Comparison of ENCODE assay signal across 14 mouse cellular contexts in genomic region chr2:178594177-178594576, GRCm38 (mm10).
DNase-seq lines count a peak whose midpoint lies in the region; ATAC-seq and TF ChIP-seq lines count a peak whose summit lies in the region.
"Had no signal": no experiment of that assay in that cellular context is flagged by ENCODE, and none has a peak within 500 bp of the region (broad histone marks: within the 10 kb centered on the region; RNA-seq: fewer than 3 reads in every experiment).

No protein-coding gene starts in this region.

- no peak overlapping the region for H3K9ac ChIP-seq in liver, adult 2 months (ENCODE audit: low read depth, low read length)
- no peak overlapping the region for H3K9ac ChIP-seq in ES-E14 (ENCODE audit: insufficient read depth, low read depth, low read length, poor library complexity, severe bottlenecking)
- H3K9ac ChIP-seq in forebrain, postnatal 0 days, result no peak overlapping the region
- no peak overlapping the region for H3K9ac ChIP-seq in heart, adult 2 months (ENCODE audit: low read depth, low read length)
- H3K9ac ChIP-seq: hindbrain, embryonic 15.5 days; stomach, embryonic 15.5 days had no signal

- H3K36me3 ChIP-seq in liver, adult 2 months (ENCODE audit: control insufficient read depth, insufficient read depth, low read length), result no peaks in the 10 kb centered on the region
- H3K36me3 ChIP-seq in ES-E14 (ENCODE audit: control insufficient read depth, insufficient read depth, low read length, poor library complexity, severe bottlenecking), result no peaks in the 10 kb centered on the region
- H3K36me3 ChIP-seq in forebrain, postnatal 0 days (ENCODE audit: insufficient read depth), result no peaks in the 10 kb centered on the region
- H3K36me3 ChIP-seq in heart, adult 2 months (ENCODE audit: control insufficient read depth, insufficient read depth, low read length), result no peaks in the 10 kb centered on the region
- H3K36me3 ChIP-seq: hindbrain, embryonic 15.5 days; stomach, embryonic 15.5 days had no signal

- TF ChIP-seq EP300 in heart, adult 2 months (IDR thresholded peaks at IDR 0.05; ENCODE audit: insufficient read depth, low read depth, low read length), result no peak

- no peaks in the 10 kb centered on the region for H3K27me3 ChIP-seq in liver, adult 2 months (ENCODE audit: control insufficient read depth, insufficient read depth, low read length)
- H3K27me3 ChIP-seq in forebrain, postnatal 0 days (ENCODE audit: insufficient read depth, low read length), result no peaks in the 10 kb centered on the region
- H3K27me3 ChIP-seq in heart, adult 2 months (ENCODE audit: control insufficient read depth, insufficient read depth, low read length), result no peaks in the 10 kb centered on the region
- H3K27me3 ChIP-seq: hindbrain, embryonic 15.5 days; stomach, embryonic 15.5 days had no signal

- H3K9me3 ChIP-seq in ES-E14 (ENCODE audit: control insufficient read depth, insufficient read depth, low read depth, low read length), result no peaks in the 10 kb centered on the region
- no peaks in the 10 kb centered on the region for H3K9me3 ChIP-seq in forebrain, postnatal 0 days (ENCODE audit: low read length)
- H3K9me3 ChIP-seq: hindbrain, embryonic 15.5 days; stomach, embryonic 15.5 days had no signal

- peak; percentile 55 for ATAC-seq in forebrain, postnatal 0 days
- peak; percentile 38 for ATAC-seq in megakaryocyte-erythroid progenitor cell, adult 5-6 weeks (replicated peaks; ENCODE audit: low FRiP score, low TSS enrichment, poor library complexity, severe bottlenecking)

- H3K79me2 ChIP-seq in liver, adult 2 months (ENCODE audit: control insufficient read depth, insufficient read depth, low read length), result no peaks in the 10 kb centered on the region
- no peaks in the 10 kb centered on the region for H3K79me2 ChIP-seq in heart, adult 2 months (replicated peaks; ENCODE audit: control insufficient read depth, insufficient read depth, low read length)

- no peak for TF ChIP-seq POLR2A in liver, adult 2 months (IDR thresholded peaks at IDR 0.05; ENCODE audit: extremely low read depth, insufficient read depth, low read length)
- no peak for TF ChIP-seq POLR2A in heart, adult 2 months (IDR thresholded peaks at IDR 0.05; ENCODE audit: insufficient read depth, low read depth, low read length)

- intact Hi-C loops in heart, postnatal 36 days (cut with DNase I), result no loop called here
- intact Hi-C loops in heart, adult 2 months (cut with DNase I), result no loop called here

- no peak overlapping the region for H3K4me2 ChIP-seq in forebrain, postnatal 0 days (ENCODE audit: low read depth)
- H3K4me2 ChIP-seq: hindbrain, embryonic 15.5 days; stomach, embryonic 15.5 days had no signal

- TF ChIP-seq CTCF in liver, adult 2 months (IDR thresholded peaks at IDR 0.05; ENCODE audit: low read depth, low read length), result no peak
- no peak for TF ChIP-seq CTCF in forebrain, postnatal 0 days (IDR thresholded peaks at IDR 0.05; ENCODE audit: low read depth)
- no peak for TF ChIP-seq CTCF in heart, adult 2 months (IDR thresholded peaks at IDR 0.05)

- H3K4me1 ChIP-seq in liver, adult 2 months (ENCODE audit: control insufficient read depth, insufficient read depth, low read length), result peaks cover 2% of the 10 kb centered on the region; the same call in 1 of the 2 replicates
- peaks cover 5 to 15% of the 10 kb centered on the region in 2 experiments for H3K4me1 ChIP-seq in ES-E14 (ENCODE audit: control insufficient read depth in 2 of 2, insufficient read depth in 2 of 2, low read length in 2 of 2, poor library complexity in 1 of 2)
- peaks cover 14% of the 10 kb centered on the region; the same call in 1 of the 2 replicates for H3K4me1 ChIP-seq in forebrain, postnatal 0 days (ENCODE audit: insufficient read depth)
- H3K4me1 ChIP-seq in heart, adult 2 months (ENCODE audit: control insufficient read depth, insufficient read depth, low read length), result no peaks in the 10 kb centered on the region

- peak; percentile 58 for DNase-seq in liver, adult 2 months (ENCODE audit: extremely low read depth, low read depth, low spot score)
- DNase-seq in liver (no peak), ES-E14 (ENCODE audit: low read depth, low spot score) (no peak)
- peak; percentile 28 for DNase-seq in forebrain, postnatal 0 days
- DNase-seq in heart, postnatal 36 days, result no peak
- no peak for DNase-seq in heart, adult 2 months
- DNase-seq in right cerebral cortex, postnatal 14 days, result no peak
- DNase-seq: cerebellum, adult 11-12 months; gastrocnemius, postnatal 25 days; kidney, postnatal 4 days; retina, postnatal 1 day had no signal

- no peak overlapping the region for H3K4me3 ChIP-seq in liver, adult 2 months (ENCODE audit: insufficient read depth, low read depth, low read length)
- peak overlapping the region in 1 of 2 experiments; percentile 44; a peak in 1 of 4 replicates for H3K4me3 ChIP-seq in ES-E14 (ENCODE audit: insufficient read depth in 1 of 2, low read depth in 1 of 2, low read length in 2 of 2, poor library complexity in 1 of 2, severe bottlenecking in 1 of 2)
- H3K4me3 ChIP-seq in forebrain, postnatal 0 days (ENCODE audit: low read depth, low read length), result no peak overlapping the region
- H3K4me3 ChIP-seq in heart, adult 2 months, result no peak overlapping the region
- H3K4me3 ChIP-seq: hindbrain, embryonic 15.5 days; stomach, embryonic 15.5 days had no signal

- 12% methylated on average over 6 of the region's 6 CpGs for WGBS in liver, adult 2 months
- WGBS in forebrain, postnatal 0 days, result 25% methylated on average over 6 of the region's 6 CpGs
- WGBS in heart, adult 2 months, result 34% methylated on average over 6 of the region's 6 CpGs

- no peak overlapping the region for H3K27ac ChIP-seq in liver, adult 2 months (replicated peaks; ENCODE audit: insufficient read depth, low read depth, low read length)
- H3K27ac ChIP-seq in ES-E14 (ENCODE audit: insufficient read depth, low read depth, low read length, poor library complexity, severe bottlenecking), result peak overlapping the region; percentile 61; the same call in 1 of the 2 replicates
- H3K27ac ChIP-seq in forebrain, postnatal 0 days (ENCODE audit: low read depth, low read length), result no peak overlapping the region
- H3K27ac ChIP-seq in heart, adult 2 months, result no peak overlapping the region
- H3K27ac ChIP-seq: hindbrain, embryonic 15.5 days; stomach, embryonic 15.5 days had no signal

- in situ Hi-C loops in ES-E14 (cut with MboI; ENCODE audit: low sequenced_read_pairs in 2 of 2, unreplicated experiment in 2 of 2), result no loop called here

TF ChIP-seq in ES-E14, 5 proteins besides CTCF, POLR2A, EP300 and RAD21:
- TF ChIP-seq ZNF384 (IDR thresholded peaks at IDR 0.05; ENCODE audit: low read depth, low read length), result no peak
- no peak for TF ChIP-seq HCFC1 (IDR thresholded peaks at IDR 0.05; ENCODE audit: borderline replicate concordance, insufficient read depth, low read length)
- TF ChIP-seq MAFK (IDR thresholded peaks at IDR 0.05; ENCODE audit: insufficient read depth, low read depth, low read length), result no peak
- no peak for TF ChIP-seq CHD2 (IDR thresholded peaks at IDR 0.05; ENCODE audit: low read depth, low read length)
- TF ChIP-seq ZC3H11A (IDR thresholded peaks at IDR 0.05; ENCODE audit: borderline replicate concordance, low read depth, low read length), result no peak
TF ChIP-seq in ES-E14: peak in this region for 0.

Comparison
In these comparisons a context has a peak if more than half of its experiments do, and no peak if none do; other contexts are left out.
1. DNase-seq: peak in liver, adult 2 months (single experiment) and forebrain, postnatal 0 days (single experiment); none in liver (single experiment), ES-E14 (single experiment), heart, postnatal 36 days (0 of 2), heart, adult 2 months (0 of 2) and right cerebral cortex, postnatal 14 days (single experiment).